In the genomic region with DNA sequence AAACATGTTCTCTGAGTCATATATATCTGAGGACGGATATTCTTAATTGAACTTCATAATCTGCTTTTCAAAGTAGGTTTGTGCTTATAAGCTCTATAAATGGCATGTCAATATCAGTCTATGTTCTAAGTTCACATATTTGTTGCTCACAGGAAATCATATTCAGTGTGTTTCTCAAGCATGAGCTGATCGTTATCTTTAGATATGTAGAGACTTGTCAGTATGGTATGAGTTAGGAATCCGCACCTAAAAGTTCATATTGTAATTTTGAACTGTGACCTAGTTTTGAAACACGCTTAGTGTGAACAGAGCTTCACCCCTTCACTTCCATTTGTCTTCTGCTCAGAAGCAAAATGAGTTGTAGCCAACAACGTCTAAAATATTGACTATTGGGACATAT, we compare ENCODE assay signal across 31 mouse cellular contexts.
"Had no signal": no experiment of that assay in that cellular context is flagged by ENCODE, and none has a peak within 500 bp of the region (broad histone marks: within the 10 kb centered on the region; RNA-seq: fewer than 3 reads in every experiment).

No protein-coding gene starts in this region.

- H3K4me2 ChIP-seq: limb, embryonic 12.5 days; limb, embryonic 13.5 days; limb, embryonic 15.5 days; liver, embryonic 11.5 days; liver, embryonic 12.5 days; liver, embryonic 13.5 days; liver, embryonic 15.5 days; lung, embryonic 14.5 days; lung, embryonic 15.5 days; midbrain, embryonic 11.5 days; midbrain, embryonic 12.5 days; midbrain, embryonic 13.5 days; midbrain, embryonic 15.5 days had no signal

- H3K9ac ChIP-seq: limb, embryonic 12.5 days; limb, embryonic 13.5 days; limb, embryonic 15.5 days; liver, embryonic 12.5 days; liver, embryonic 13.5 days; liver, embryonic 14.5 days; liver, embryonic 15.5 days; liver, postnatal 0 days; lung, embryonic 14.5 days; lung, embryonic 15.5 days; midbrain, embryonic 12.5 days; midbrain, embryonic 13.5 days; midbrain, embryonic 15.5 days had no signal

- H3K36me3 ChIP-seq: limb, embryonic 10.5 days; limb, embryonic 12.5 days; limb, embryonic 13.5 days; limb, embryonic 15.5 days; liver, embryonic 12.5 days; liver, embryonic 13.5 days; liver, embryonic 15.5 days; lung, embryonic 15.5 days; midbrain, embryonic 10.5 days; midbrain, embryonic 12.5 days; midbrain, embryonic 13.5 days; midbrain, embryonic 15.5 days had no signal

- H3K27me3 ChIP-seq: limb, embryonic 12.5 days; limb, embryonic 13.5 days; limb, embryonic 15.5 days; liver, embryonic 12.5 days; liver, embryonic 13.5 days; liver, embryonic 15.5 days; lung, embryonic 15.5 days; megakaryocyte, embryonic 14.5 days; midbrain, embryonic 12.5 days; midbrain, embryonic 13.5 days; midbrain, embryonic 15.5 days had no signal

- H3K4me3 ChIP-seq: limb, embryonic 10.5 days; limb, embryonic 12.5 days; limb, embryonic 13.5 days; limb, embryonic 15.5 days; liver, embryonic 12.5 days; liver, embryonic 13.5 days; liver, embryonic 15.5 days; lung, embryonic 15.5 days; megakaryocyte, embryonic 14.5 days; midbrain, embryonic 10.5 days; midbrain, embryonic 12.5 days; midbrain, embryonic 13.5 days; midbrain, embryonic 15.5 days; myocyte had no signal

- H3K4me1 ChIP-seq: limb, embryonic 10.5 days; limb, embryonic 12.5 days; limb, embryonic 13.5 days; limb, embryonic 15.5 days; liver, embryonic 12.5 days; liver, embryonic 13.5 days; liver, embryonic 15.5 days; lung, embryonic 15.5 days; megakaryocyte, embryonic 14.5 days; midbrain, embryonic 10.5 days; midbrain, embryonic 12.5 days; midbrain, embryonic 13.5 days; midbrain, embryonic 15.5 days had no signal

- ATAC-seq: liver, embryonic 12.5 days; liver, postnatal 0 days; lung, postnatal 0 days; midbrain, embryonic 13.5 days; midbrain, embryonic 15.5 days; midbrain, embryonic 16.5 days had no signal

- DNase-seq: left cerebral cortex, postnatal 4 days; liver; liver, embryonic 13.5 days; liver, postnatal 0 days; lung, adult 18-20 months; lung, adult 2 months; lung, embryonic 14.5 days; lung, postnatal 10 days; lung, postnatal 14 days; lung, postnatal 36 days; lung, postnatal 4 days; midbrain, embryonic 14.5 days had no signal

- H3K9me3 ChIP-seq: limb, embryonic 10.5 days; limb, embryonic 12.5 days; limb, embryonic 13.5 days; limb, embryonic 15.5 days; liver, embryonic 12.5 days; liver, embryonic 13.5 days; liver, embryonic 15.5 days; lung, embryonic 15.5 days; megakaryocyte, embryonic 14.5 days; midbrain, embryonic 10.5 days; midbrain, embryonic 12.5 days; midbrain, embryonic 13.5 days; midbrain, embryonic 15.5 days had no signal

- H3K27ac ChIP-seq: limb, embryonic 10.5 days; limb, embryonic 12.5 days; limb, embryonic 13.5 days; limb, embryonic 15.5 days; liver, embryonic 12.5 days; liver, embryonic 13.5 days; liver, embryonic 14.5 days; liver, embryonic 15.5 days; lung, embryonic 15.5 days; macrophage; midbrain, embryonic 10.5 days; midbrain, embryonic 12.5 days; midbrain, embryonic 13.5 days; midbrain, embryonic 15.5 days had no signal
